Mouse (Mus musculus) liver, adult 2 months (tissue): Measurements from ENCODE around the gene Mad2l2. TPM values are rescaled to one million over a fixed set of nuclear protein-coding genes. Genes with fewer than 3 reads are reported as not detected.

ENCODE experiments used
- DNase-seq: peaks from one replicate; pipeline ENCODE4 v3.0.0-alpha.2; 2011; ENCODE audit warnings: low read depth, low spot score; ENCODE audit errors: extremely low read depth
- H3K27ac ChIP-seq: fragments of 200-500 bp; replicated peaks from 2 replicates; pipeline ENCODE4 v1.5.1; 2012; ENCODE audit warnings: low read depth, mild to moderate bottlenecking, control low read depth, inconsistent platforms, low read length; ENCODE audit not compliant: insufficient read depth
- H3K27me3 ChIP-seq: fragments of 200-500 bp; 2 replicates; pipeline ENCODE4 v1.6.1; 2012; ENCODE audit warnings: mild to moderate bottlenecking, moderate library complexity, low read length, inconsistent platforms; ENCODE audit not compliant: control insufficient read depth, insufficient read depth
- H3K36me3 ChIP-seq: fragments of 200-500 bp; 2 replicates; pipeline ENCODE4 v1.6.1; 2012; ENCODE audit warnings: low read length, inconsistent platforms; ENCODE audit not compliant: control insufficient read depth, insufficient read depth
- H3K4me1 ChIP-seq: fragments of 200-500 bp; 2 replicates; pipeline ENCODE4 v1.6.1; 2011; ENCODE audit warnings: low read length; ENCODE audit not compliant: control insufficient read depth, insufficient read depth
- H3K4me3 ChIP-seq: fragments of 200-500 bp; 2 replicates; pipeline ENCODE4 v1.5.1; 2011; ENCODE audit warnings: low read depth, mild to moderate bottlenecking, control low read depth, low read length, moderate library complexity; ENCODE audit not compliant: insufficient read depth
- H3K79me2 ChIP-seq: fragments of 200-500 bp; 2 replicates; pipeline ENCODE4 v1.6.1; 2012; ENCODE audit warnings: inconsistent platforms, mild to moderate bottlenecking, low read length, moderate library complexity; ENCODE audit not compliant: control insufficient read depth, insufficient read depth
- H3K9ac ChIP-seq: fragments of 200-500 bp; 2 replicates; pipeline ENCODE4 v1.6.1; 2012; ENCODE audit warnings: low read depth, mild to moderate bottlenecking, control low read depth, inconsistent platforms, low read length
- CTCF ChIP-seq: fragments of 200-500 bp; IDR thresholded peaks from 2 replicates; pipeline ENCODE4 v1.5.1; 2011; ENCODE audit warnings: low read depth, low read length, control low read depth
- POLR2A ChIP-seq: fragments of 200-500 bp; IDR thresholded peaks from 2 replicates; pipeline ENCODE4 v1.6.1; 2011; ENCODE audit warnings: low read length, control low read depth; ENCODE audit not compliant: insufficient read depth; ENCODE audit errors: extremely low read depth
- WGBS: fragments of 180-500 bp; shearing (Covaris S2); methylation state at CpG from one replicate; pipeline ENCODE4 v1.1.7; 2018; 5-methylcytosine and 5-hydroxymethylcytosine counted together
- polyA plus RNA-seq: library from polyadenylated mRNA; depleted of rRNA; stranded (reverse); fragments of >200 nt; gene quantifications from 2 replicates; pipeline ENCODE4 v1.2.3, GENCODE M21; 2012
- total RNA-seq: library from RNA; depleted of rRNA; stranded (reverse); fragments of >200 nt; gene quantifications from 2 replicates; pipeline ENCODE4 v1.2.3, GENCODE M21; 2014

The Mad2l2 gene
- total and polyA plus RNA-seq, 2 experiments, result 8.9 to 49.6 TPM

- DNase-seq, result no peak
- Histone ChIP-seq H3K27me3 (no peaks in the 10 kb centered on the region), H3K4me1 (no peaks in the 10 kb centered on the region), H3K27ac (no peak overlapping the region), H3K4me3 (no peak overlapping the region), H3K36me3 (no peaks in the 10 kb centered on the region), H3K79me2 (no peaks in the 10 kb centered on the region), H3K9ac (no peak overlapping the region)
- 64% methylated on average over 9 of the region's 9 CpGs for WGBS
- no peak for TF ChIP-seq CTCF
- no peak for TF ChIP-seq POLR2A
These were observed 9.6 kb upstream of the Mad2l2 start for GRCm38 (mm10) chr4:148120555-148120954.

GRCm38 (mm10) chr4:148121362-148121761 lies 8.8 kb upstream of the Mad2l2 start:
- Histone ChIP-seq H3K4me1 (no peaks in the 10 kb centered on the region), H3K79me2 (no peaks in the 10 kb centered on the region), H3K27me3 (no peaks in the 10 kb centered on the region), H3K4me3 (no peak overlapping the region), H3K27ac (no peak overlapping the region), H3K36me3 (no peaks in the 10 kb centered on the region), H3K9ac (no peak overlapping the region)
- no peak for TF ChIP-seq POLR2A
- 55% methylated on average over 4 of the region's 4 CpGs for WGBS
- DNase-seq, result no peak

- Histone ChIP-seq H3K79me2 (no peaks in the 10 kb centered on the region), H3K4me1 (no peaks in the 10 kb centered on the region), H3K36me3 (no peaks in the 10 kb centered on the region), H3K4me3 (no peak overlapping the region), H3K27me3 (no peaks in the 10 kb centered on the region), H3K9ac (no peak overlapping the region), H3K27ac (no peak overlapping the region)
- WGBS, result 60% methylated on average over 6 of the region's 6 CpGs
- TF ChIP-seq POLR2A, result no peak
- DNase-seq, result no peak
These were observed 8.0 kb upstream of the Mad2l2 start for GRCm38 (mm10) chr4:148121982-148122693.

GRCm38 (mm10) chr4:148122694-148123066 lies 7.5 kb upstream of the Mad2l2 start:
- no peak for DNase-seq
- no peak overlapping the region for H3K27ac ChIP-seq
- H3K4me1 ChIP-seq, result no peaks in the 10 kb centered on the region
- no peaks in the 10 kb centered on the region for H3K36me3 ChIP-seq
- no peak overlapping the region for H3K4me3 ChIP-seq
- TF ChIP-seq CTCF, result no peak
- no peak for TF ChIP-seq POLR2A
- no peak overlapping the region for H3K9ac ChIP-seq
- H3K79me2 ChIP-seq, result no peaks in the 10 kb centered on the region
- 86% methylated on average over 3 of the region's 3 CpGs for WGBS
- H3K27me3 ChIP-seq, result no peaks in the 10 kb centered on the region

- Histone ChIP-seq H3K4me1 (no peaks in the 10 kb centered on the region), H3K27ac (no peak overlapping the region), H3K4me3 (no peak overlapping the region), H3K9ac (no peak overlapping the region), H3K36me3 (no peaks in the 10 kb centered on the region), H3K27me3 (peaks cover 14% of the 10 kb centered on the region), H3K79me2 (no peaks in the 10 kb centered on the region)
- 43% methylated on average over 1 of the region's 1 CpGs for WGBS
- no peak for DNase-seq
- TF ChIP-seq CTCF (no peak), POLR2A (no peak)
These were observed 1.9 kb upstream of the Mad2l2 start for GRCm38 (mm10) chr4:148128241-148128640.

- no peaks in the 10 kb centered on the region for H3K4me1 ChIP-seq
- H3K4me3 ChIP-seq, result no peak overlapping the region
- WGBS, result 62% methylated on average over 2 of the region's 2 CpGs
- H3K36me3 ChIP-seq, result no peaks in the 10 kb centered on the region
- no peak overlapping the region for H3K27ac ChIP-seq
- H3K27me3 ChIP-seq, result peaks cover 14% of the 10 kb centered on the region
- no peak for DNase-seq
- no peak for TF ChIP-seq POLR2A
- H3K9ac ChIP-seq, result no peak overlapping the region
- no peaks in the 10 kb centered on the region for H3K79me2 ChIP-seq
These were observed 1.5 kb upstream of the Mad2l2 start for GRCm38 (mm10) chr4:148128672-148129071.
